Mouse (Mus musculus) right cerebral cortex, adult 18-20 months (tissue): ENCODE results near the gene Kirrel3.

Experiments
- DNase-seq: peaks from one replicate; pipeline ENCODE4 v3.0.0; 2022; ENCODE audit warnings: mixed read lengths

The Kirrel3 gene

GRCm38 (mm10) chr9:34754523-34755097 lies 268.9 kb downstream of the Kirrel3 start:
- DNase-seq, result no peak

GRCm38 (mm10) chr9:34756055-34756454 lies 270.4 kb downstream of the Kirrel3 start:
- DNase-seq, result no peak

GRCm38 (mm10) chr9:34758925-34759324 lies 273.2 kb downstream of the Kirrel3 start:
- DNase-seq, result no peak

GRCm38 (mm10) chr9:34760521-34760920 lies 274.8 kb downstream of the Kirrel3 start:
- no peak for DNase-seq

GRCm38 (mm10) chr9:34766792-34767623 lies 281.3 kb downstream of the Kirrel3 start:
- DNase-seq, result no peak

- DNase-seq, result no peak
Observed at GRCm38 (mm10) chr9:34768961-34769360, 283.3 kb downstream of the Kirrel3 start.

GRCm38 (mm10) chr9:34770951-34771350 lies 285.3 kb downstream of the Kirrel3 start:
- DNase-seq, result no peak

- DNase-seq, result no peak
Observed at GRCm38 (mm10) chr9:34771401-34771800, 285.7 kb downstream of the Kirrel3 start.

GRCm38 (mm10) chr9:34772022-34772437 lies 286.3 kb downstream of the Kirrel3 start:
- DNase-seq, result no peak

GRCm38 (mm10) chr9:34781356-34781755 lies 295.7 kb downstream of the Kirrel3 start:
- DNase-seq, result no peak

- DNase-seq, result no peak
Observed at GRCm38 (mm10) chr9:34787915-34788314, 302.2 kb downstream of the Kirrel3 start.

GRCm38 (mm10) chr9:34795226-34795625 lies 309.5 kb downstream of the Kirrel3 start:
- no peak for DNase-seq

GRCm38 (mm10) chr9:34797688-34798339 lies 312.1 kb downstream of the Kirrel3 start:
- no peak for DNase-seq

GRCm38 (mm10) chr9:34801662-34802061 lies 316.0 kb downstream of the Kirrel3 start:
- DNase-seq, result no peak

GRCm38 (mm10) chr9:34806854-34807253 lies 321.2 kb downstream of the Kirrel3 start:
- no peak for DNase-seq

GRCm38 (mm10) chr9:34809993-34810513 lies 324.4 kb downstream of the Kirrel3 start:
- no peak for DNase-seq

- no peak for DNase-seq
Observed at GRCm38 (mm10) chr9:34818325-34818976, 332.8 kb downstream of the Kirrel3 start.

- DNase-seq, result no peak
Observed at GRCm38 (mm10) chr9:34824358-34825088, 338.8 kb downstream of the Kirrel3 start.

GRCm38 (mm10) chr9:34825089-34825400 lies 339.4 kb downstream of the Kirrel3 start:
- no peak for DNase-seq

GRCm38 (mm10) chr9:34825402-34826008 lies 339.8 kb downstream of the Kirrel3 start:
- no peak for DNase-seq

- DNase-seq, result no peak
Observed at GRCm38 (mm10) chr9:34830696-34831095, 345.0 kb downstream of the Kirrel3 start.

GRCm38 (mm10) chr9:34836801-34837200 lies 351.1 kb downstream of the Kirrel3 start:
- no peak for DNase-seq
